Mouse (Mus musculus): ENCODE measurements around the gene Map2k3.

Gene Map2k3

DNA sequence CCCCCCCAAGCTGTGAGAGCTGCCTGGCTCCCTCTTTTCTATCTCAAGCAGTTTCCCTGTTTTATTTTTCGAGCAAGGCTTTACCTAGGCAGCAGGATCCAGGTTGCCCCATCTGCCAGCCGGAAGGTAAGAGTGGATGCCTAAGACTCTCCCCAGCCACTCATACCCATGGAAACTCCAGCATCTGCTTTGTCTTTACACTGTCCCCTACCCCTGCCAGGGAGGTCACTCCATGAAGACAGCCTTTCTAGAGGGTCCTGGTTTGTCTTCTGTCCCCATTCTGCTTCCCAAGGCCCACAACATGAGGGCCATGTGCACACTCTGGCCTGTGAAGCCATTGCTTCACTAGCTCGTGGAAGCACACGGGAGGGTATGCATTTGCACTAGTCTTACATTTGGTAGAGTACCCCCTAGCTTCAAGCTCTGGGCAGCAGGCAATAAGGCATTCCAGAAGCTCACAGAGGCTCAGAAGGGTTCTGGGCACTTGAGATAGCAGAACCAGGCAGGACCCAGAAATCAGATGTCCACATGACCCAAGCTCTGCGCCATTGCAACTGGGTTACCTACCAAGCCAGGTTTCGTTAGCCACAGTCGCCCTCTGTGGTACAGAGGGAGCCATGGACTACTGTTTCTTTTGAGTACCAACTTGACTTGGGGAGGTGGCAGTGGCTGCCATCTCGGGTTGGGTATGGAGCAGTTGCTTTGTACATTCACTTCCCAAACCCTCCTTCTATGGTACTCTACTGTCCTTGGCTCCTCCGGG is 24.0 kb downstream of the Map2k3 start:
- no peak for DNase-seq (ENCODE audit: extremely low spot score, low spot score)

DNA sequence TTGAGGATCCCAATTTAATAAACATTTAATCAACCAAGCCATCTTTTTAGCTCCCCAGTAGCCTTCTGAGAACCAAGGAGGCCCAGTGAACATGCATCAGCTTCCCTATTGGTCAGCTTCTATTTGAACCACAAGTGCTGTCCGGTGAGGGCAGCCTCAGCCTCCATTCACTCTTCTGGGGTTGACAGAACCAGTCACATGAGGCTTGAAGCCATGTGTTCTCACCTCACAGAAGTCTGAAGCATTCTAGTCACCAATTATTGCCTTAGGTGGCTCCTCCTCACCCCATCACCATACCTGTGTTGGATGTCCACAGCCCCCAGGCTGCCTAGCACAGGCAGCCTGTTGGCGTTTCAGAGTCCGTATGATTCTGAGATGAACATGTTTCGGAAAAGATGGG is 27.1 kb downstream of the Map2k3 start:
- no peak for DNase-seq (ENCODE audit: extremely low spot score, low spot score)

DNA sequence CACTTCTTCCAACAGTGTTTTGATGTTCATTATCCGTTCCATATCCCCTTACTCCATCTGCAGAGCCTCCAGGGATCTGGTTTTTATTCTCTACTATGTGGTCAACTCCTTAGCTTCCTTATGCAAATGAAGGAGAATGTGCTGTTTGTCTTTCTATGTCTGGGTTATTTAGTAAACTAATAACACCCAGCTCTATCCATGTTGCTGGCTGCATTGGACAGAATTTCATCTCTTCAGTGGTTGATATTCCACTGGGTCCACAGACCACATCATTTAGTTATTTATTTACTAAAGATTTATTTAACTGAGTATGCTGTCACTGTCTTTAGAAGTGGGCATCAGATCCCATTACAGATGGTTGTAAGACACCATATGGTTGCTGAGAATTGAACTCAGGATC is 29.3 kb downstream of the Map2k3 start:
- DNase-seq (ENCODE audit: extremely low spot score, low spot score), result no peak

DNA sequence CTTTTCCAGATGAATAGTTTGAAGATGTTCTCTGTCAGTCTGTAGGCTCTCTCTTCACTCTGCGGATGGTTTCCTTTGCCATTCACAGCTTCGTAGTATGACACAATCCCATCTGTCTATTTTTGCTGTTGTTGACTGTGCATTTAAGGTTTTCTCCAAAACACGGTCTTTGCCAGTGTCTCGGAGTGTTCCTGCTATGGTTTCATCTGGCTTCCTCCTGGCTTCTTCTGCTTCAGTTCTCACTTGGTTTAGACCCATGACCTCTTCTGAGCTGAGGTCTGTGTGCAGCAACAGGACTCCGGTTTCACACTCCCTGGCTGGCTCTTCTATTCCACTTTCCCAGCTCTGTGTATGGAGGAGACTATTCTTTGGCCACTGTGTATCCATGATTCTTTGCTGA is 30.9 kb downstream of the Map2k3 start:
- no peak for DNase-seq (ENCODE audit: extremely low spot score, low spot score)

DNA sequence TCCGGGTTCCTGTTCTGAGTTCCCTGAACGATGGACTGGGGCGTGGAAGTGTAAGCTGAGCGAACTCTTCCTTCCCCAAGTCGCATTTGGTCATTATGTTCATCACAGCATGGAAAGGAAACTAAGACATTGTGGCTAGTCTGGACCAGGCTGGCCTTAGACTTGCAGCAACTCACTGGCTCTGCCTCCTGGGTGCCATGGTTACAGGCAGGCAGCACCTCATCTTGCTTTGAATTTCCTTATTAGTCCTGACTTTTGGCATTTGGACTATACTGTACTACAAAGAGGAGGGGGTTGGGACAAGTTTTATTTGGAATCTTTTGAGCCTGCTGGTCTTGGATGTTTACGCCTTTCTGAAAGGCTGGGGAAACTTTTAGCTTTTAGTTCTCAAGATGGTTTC is 35.1 kb downstream of the Map2k3 start:
- DNase-seq (ENCODE audit: extremely low spot score, low spot score), result no peak

DNA sequence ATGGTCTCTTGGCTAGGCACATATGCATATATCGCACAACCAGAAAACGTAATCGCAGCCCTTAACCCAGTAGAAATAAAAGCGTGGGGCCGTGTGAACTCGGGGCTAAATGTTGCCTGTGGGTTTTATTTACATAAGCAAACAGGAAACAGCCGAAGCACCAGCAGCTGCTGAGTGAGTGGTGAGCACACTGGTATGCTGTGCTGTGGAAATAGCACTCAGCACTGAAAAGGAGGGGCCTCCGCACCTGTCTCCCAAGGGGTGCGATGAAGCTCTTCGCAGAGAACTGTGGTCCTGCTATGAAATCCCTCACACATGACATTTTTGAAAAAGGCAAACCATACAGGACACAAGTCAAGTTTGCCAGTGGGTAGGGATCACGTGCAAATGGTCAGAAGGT is 43.3 kb downstream of the Map2k3 start:
- DNase-seq (ENCODE audit: extremely low spot score, low spot score), result no peak

DNA sequence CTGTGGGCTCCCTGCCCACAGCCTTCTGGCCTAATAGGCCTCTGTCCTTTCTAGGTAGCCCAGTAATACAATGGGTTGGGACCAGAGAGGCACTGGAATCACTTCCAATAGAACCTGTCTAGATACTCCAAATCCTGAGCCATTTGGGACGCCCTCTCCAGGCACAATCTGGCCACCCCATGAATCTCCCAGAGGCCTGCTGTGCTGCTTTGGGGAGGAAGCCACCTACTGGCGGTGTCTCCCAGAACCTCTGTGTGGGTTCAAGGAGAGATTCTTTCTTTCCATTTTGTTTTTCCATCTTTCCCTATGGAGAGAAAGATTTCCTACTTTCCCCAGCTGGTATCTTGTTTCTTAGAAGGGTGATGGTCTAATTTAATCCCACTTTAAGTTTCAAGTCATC is 44.4 kb downstream of the Map2k3 start:
- no peak for DNase-seq (ENCODE audit: extremely low spot score, low spot score)

DNA sequence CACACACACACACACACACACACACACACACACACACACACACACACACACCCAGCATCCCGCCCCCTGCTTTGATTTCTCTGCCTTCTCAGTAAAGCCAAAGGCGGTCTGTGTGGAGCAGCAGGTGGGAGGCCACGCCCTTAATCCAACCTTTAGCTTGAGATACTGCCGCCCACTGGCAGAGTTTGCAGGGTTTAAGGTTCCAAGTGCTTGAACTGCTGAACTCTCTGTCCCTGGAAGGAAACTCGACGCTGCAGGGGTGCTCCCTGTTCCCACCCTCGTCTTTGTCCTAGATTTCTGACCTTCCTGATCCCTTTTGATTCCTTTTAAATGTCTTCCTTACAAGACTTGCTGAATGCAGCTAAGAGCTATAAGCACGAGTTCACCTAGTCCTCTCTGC is 44.9 kb downstream of the Map2k3 start:
- DNase-seq (ENCODE audit: extremely low spot score, low spot score), result no peak

DNA sequence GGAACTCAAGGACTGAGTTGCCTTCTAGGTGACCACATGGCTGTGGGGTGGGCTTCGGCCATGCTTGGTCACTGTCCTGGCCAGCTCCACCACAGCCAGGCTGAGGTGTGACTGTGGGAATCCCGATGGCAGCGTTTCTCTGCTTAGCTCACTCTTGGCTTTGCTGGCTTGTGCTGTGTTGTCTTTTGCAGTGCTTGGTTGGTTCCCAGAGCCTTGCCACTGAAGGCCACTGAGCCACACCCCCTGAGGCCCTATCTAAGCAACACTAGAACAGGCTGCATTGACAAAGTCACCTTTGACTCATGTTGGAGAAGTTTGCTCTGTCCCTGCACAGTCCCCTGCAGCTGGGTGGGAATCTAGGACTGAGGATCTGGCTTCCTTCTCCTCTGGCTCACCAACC is 45.3 kb downstream of the Map2k3 start:
- no peak for DNase-seq (ENCODE audit: extremely low spot score, low spot score)

DNA sequence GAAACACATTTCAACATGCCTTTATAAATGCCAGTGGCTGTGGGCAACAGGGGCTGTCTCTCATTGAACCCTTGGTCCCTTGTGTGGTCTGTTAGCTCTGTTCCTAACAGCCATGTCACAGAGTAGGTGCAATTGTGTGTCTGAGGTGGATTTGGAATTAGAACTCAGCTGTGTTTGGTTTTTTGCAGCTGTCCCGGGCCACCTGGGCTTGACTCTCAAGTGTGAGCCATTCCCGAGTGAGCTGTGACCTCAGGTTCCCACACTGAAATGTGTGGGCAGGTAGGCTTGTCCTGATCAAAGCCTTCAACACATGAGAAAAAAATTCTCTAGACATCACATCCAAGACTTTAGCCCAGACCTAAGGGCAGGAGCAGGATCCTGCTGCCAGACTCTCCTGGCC is 46.8 kb downstream of the Map2k3 start:
- no peak for DNase-seq (ENCODE audit: extremely low spot score, low spot score)

DNA sequence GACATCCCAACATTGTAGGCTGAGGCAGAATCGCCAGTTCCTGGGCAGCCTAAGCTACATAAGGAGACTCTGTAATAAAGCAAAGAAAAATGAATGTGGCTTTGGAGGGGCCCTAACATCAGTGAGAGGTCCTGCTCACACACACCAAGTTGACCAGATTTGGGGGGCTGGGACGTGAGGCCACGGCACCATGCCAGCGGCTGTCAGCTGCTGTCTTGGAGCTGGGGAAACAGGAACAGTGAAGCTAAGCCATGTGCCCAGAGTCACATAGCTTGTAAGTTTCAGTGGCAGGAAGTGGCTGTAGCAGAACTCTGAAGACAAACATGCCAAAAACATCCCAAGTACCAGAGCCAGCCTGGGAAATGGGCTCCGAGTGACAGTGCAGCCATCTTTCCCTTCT is 48.0 kb downstream of the Map2k3 start:
- no peak for DNase-seq (ENCODE audit: extremely low spot score, low spot score)

DNA sequence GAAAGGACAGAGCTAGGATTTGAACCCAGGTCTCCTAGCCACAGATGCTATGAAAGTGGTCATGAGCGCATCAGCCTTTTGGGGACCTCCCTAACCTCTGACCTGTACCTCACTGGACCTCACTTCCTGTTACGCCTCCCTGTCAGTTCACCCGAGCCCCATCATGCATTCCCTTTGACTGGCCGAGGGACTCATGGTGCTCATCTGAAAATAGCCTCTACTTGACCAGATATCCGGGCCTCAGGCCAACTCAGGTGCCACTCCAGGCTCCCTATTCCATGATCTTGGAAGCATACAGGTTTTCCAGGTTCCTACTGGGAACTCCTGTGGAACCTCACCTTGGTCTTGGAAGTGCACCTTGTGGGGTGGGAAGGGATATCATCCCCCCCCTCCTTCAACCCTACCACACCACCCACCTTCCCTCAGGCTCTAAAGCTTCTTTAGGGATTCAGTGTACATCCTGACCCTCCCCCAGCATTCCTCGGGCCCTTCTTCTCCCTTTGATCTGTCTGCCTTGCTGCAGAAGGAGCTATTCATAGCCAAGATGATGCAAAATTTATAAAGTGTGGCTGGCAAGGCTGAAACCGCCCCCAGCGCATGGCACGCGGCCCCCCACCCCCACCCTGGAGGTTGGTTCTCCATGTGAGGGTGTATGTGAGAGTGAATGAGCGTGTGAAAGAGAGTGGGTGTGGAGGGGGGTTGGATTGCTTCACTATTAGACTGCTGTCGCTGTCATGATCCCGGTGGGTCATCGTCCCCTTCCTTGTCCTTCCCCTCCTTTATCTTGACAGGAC is 50.1 kb downstream of the Map2k3 start:
- DNase-seq (ENCODE audit: extremely low spot score, low spot score), result no peak

DNA sequence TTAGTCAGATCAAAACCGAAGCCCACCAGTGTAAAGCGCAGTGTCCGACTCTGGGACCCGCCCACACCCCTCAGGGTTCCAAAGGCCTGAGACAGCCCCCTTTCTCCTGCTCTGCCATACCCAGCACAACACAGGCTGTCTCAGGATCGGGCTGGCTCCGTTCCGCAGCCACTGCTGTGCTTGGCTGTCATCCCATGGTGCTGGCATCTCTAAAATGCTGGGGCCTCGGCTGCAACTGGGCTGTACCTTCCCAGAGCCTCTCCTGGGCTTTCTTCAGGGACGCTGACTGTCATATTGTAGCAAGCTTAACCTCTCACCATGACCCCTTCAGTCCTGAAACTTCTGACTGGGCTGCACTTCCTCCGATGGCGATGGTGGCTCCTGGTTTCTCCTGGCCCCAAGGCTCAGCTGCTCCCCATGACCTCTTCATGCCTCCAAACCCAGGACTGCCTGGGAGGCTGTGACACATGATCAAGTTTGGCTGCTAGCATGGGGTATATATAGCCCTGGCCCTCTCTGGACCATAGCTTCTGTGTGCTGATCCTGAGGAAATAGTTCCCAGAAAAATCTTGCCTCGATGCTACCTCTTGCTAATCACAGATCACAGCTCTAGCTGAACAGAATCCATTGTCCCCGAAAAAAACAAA is 53.2 kb downstream of the Map2k3 start:
- DNase-seq (ENCODE audit: extremely low spot score, low spot score), result no peak

DNA sequence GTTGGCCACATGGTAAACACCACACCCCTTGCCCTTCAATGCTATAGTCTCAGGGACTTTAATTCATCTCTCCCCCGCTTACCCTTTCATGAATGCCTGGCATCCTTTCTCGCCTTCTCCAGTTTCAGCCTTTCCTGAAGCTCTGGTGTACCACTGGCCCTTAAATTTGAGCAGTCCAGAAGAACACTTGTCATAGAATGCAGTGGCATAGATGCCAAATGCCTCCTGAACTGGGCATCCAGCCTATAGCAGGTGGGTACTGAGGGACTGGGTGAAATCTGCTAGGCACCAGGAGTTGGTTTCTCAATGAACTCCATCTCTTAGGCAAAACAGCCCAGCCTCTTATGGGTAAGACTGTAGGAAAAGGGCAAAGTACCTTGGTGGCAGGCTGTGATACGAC is 58.6 kb downstream of the Map2k3 start:
- no peak for DNase-seq (ENCODE audit: extremely low spot score, low spot score)

Data from neural tube, embryonic 10.5 days (tissue).